Mouse (Mus musculus): ENCODE results near the gene Robo2.

The Robo2 gene

DNA sequence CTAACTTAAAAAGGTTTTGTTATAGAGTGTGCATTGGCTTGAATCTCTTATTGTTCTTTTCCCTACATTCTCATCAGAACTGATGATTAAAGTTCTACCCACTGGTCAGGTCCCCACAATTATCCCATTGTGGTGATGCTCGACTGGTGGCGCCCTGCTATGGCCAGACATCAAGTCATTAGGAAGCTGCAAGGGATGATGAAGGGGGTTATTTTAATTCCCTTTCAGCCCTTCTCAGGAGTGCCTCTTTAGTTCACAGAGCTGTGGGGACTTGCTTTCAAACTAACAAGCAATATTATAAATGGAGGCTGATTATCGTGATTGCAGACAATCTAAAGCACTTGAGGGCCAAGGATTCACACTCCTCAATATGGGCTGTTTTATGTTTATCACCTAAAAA, 484.1 kb downstream of the Robo2 start:
- no peak for DNase-seq

DNA sequence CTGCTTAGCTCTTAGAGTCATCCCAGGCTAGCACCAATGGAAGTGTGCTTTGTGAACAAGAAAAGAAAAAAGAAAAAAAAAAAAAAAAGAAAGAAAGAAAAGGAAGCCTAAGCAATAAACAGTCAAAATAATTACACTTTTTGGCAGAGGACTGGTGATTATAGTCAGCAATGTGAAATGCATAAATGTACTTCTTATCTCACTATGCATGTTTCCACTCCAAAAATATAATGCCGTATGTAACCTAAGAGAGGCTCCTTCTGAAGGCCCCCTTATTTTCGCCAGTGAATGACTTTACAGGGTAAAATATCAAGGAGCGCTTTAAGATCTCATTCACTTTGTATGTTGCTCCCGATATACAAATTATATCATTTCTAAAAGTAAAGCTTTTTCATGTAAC, 496.2 kb downstream of the Robo2 start:
- DNase-seq: no peak

DNA sequence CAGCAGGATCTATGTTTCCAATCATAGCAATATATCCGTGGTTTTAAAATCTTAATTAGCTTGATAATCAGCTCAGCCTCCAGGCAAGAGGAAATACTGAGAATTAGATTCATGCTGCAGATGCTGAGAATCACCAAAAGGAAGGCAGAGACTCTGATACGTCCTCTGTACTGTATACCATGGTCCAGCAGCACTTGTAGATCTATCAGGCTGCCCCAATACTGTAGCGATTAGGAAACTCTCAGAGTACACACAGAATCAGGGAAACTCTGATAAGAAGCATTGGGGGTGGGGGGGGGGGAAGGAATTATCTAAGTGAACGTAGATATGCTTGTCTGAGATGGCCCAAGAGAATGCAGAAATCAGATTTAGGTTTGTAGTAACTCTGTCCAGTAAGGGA, 496.7 kb downstream of the Robo2 start:
- DNase-seq: no peak

DNA sequence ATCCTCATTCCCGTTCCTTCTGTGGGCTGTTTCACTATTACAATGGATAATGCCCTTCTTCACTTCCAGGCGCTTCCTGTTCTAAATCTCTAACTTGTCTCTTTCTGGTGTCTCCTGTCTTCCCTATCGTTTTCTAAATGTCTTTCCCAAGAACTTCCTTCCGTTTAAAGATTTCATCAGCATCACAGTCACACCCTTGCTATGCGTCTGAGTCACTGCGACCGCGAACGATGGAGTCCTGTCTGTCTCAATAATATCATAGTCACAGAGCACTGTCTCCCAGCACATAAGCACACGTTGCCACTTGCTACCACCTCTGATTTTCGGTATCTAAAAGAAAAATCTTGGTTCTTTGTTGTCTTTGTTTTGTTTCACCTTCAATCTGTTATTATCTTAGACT, 503.1 kb downstream of the Robo2 start:
- DNase-seq: no peak

DNA sequence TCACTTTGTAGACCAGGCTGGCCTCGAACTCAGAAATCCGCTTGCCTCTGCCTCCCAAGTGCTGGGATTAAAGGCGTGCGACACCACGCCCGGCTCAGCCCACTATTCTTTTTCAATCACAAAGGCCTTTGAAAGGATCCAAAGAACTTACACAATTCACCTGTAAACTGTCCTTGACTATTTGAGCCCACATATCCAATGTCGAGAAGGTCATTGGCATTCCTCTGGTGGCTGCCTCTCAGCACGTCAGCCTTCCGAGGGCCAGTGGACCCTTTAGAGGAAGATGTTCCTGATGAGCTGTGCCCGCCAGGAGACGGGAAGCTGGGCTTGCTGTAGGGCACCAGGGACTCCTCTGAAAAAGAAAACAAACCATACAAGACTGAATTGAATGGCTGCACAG, 514.8 kb downstream of the Robo2 start:
- no peak for DNase-seq

DNA sequence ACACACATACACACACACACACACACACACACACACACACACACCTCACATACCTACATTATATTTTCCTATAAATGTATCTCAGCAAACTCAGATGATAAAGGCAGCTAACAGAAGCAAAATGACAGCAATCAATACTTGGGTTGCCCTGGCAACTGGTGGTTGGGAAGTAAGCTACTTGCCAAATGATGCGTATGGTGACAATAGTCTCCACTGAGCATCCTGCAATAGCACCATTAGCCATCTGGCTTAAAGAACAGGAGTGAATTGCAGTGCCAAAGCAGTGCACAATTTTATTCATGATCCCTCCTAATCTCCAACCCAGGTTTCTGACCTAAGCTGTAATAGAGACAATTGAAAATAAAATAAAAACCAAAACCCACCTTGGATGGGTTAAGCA, 529.7 kb downstream of the Robo2 start:
- DNase-seq: no peak

DNA sequence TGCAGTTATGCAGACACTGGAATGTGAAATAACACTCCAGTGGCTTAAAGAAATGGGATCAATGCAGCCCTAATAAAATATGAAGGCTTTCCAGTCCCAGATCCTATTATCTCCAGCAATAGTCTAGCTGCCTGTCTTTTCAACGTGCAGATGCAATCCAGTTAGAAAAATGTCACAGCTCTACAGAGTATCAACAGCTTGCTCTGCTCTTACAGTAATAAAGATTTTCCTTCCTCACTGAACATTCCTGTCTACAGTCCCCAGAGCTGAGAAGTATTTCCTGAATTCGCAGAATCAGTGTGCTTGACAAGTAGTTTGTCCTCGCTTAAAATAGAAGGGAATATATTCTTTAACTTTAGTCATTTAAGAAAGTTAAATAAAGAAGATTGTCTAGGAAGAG, 533.7 kb downstream of the Robo2 start:
- DNase-seq: no peak

DNA sequence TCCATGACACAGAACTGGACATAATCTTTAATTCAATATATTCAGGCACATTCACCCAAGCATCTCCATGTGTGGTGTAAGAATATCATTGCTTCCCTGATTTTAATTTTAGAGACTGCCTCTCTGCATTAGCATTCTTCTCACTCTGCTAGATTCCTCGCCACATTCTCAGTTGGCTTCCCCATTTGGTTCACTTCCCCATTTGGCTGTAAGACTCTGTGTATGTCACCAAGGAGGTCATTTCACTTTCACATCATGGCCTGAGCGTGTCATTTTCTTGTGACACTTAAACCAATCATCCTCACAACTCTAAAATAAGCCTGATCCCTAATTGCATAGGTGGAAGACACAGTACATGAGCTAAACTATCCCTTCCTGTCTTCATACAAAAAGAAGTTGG, 536.6 kb downstream of the Robo2 start:
- DNase-seq: no peak

DNA sequence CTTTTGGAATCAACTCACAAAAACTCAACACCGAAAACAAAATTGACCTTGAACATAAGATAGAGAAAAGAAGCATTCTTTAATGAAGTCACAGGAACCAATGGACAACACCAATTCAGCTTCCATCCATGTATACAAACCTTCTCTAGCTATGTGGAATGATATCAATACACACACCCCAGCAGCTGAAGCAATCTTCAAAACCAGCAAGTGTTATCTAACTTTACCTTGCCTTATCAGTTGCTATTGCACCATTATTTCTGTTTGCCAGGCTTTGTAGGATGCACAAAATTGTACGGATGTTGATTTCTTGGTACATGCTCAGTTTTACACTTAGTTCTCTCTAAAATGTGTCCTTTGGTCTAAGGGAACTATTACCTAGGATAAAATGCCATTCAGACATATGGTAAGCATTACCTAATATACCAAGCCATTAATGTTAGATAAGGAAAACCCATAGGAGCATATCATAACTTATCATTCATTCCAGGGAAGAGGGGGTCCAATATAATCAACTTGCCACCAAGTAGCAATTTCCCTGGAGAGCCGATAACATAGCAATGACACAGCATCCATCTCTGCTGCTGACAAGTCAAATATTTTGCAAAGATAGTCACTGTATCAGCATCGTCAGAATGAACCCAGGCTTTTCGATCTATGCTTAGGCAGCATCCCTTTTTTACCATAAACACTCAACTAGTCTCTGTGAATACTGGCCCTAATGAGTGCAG, 537.6 kb downstream of the Robo2 start:
- DNase-seq: no peak

DNA sequence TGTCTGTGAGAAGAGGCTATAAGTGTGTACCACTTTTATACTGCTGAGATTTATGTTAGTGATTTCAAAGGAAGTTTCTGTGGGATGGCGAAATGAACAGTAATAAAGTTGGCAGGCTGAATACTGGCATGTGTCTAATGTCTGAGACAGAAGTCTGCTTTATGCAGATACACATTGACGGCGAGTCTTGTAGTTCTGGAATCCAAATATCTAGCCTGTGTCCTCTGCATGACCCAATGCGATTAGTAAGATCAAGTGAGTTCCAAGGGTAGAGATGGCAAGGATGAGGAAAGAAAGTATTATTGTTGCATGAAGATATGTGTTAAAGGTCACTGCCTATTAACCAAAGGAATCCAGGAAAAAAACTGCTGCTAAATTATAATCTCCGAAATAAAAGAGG, 541.3 kb downstream of the Robo2 start:
- DNase-seq: no peak

DNA sequence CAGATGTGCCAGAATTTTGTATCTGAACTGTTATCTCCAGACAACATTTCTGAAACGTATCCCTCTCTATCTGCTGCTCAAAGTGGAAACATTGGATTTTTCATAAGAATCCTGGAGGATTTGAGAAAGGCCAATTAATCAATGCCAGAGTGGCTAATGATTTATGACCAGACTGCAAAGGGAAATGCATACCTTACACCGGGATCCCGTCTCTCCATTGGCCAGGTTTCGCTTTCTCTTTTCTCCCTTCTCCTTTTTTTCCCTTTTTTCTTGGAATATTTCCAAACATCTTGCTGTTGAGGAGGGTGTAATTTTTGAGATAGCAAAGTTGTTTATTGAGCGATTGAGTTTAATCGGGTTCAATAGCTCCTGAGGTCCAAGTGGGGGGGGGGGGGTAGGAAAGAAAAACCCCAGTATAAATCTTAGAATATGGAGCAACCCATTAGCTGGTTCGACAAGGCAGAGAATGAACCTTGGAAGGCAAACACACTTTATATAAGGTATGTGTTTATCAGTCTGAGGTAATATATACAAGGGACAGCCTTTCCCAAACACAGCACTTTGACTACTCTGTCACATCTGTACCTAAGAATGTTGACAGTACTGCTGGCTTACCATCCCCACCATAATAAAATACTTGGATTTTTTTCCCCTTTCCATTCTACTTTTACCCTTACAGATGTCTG, 542.0 kb downstream of the Robo2 start:
- DNase-seq: no peak

DNA sequence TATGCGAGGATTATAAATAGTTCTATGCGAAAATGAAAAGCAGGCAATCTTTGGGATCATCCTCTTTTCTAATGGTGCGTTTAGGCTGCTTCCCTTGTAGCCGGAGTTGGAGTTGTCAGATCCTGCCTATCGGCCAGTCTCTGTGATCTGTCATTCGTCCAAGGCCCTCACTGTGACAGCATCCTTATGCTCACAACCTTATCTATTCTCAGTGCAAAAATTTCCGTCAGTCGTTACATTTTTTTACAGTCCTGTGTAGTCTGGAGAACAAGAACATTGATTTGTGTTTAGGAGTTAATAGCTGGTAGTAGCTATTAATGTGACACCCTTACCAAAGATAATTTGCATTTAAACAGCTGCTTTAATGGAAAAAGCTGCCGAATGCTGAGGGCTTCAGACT, 547.0 kb downstream of the Robo2 start:
- peak in 1 of 2 experiments; percentile 13 for DNase-seq

DNA sequence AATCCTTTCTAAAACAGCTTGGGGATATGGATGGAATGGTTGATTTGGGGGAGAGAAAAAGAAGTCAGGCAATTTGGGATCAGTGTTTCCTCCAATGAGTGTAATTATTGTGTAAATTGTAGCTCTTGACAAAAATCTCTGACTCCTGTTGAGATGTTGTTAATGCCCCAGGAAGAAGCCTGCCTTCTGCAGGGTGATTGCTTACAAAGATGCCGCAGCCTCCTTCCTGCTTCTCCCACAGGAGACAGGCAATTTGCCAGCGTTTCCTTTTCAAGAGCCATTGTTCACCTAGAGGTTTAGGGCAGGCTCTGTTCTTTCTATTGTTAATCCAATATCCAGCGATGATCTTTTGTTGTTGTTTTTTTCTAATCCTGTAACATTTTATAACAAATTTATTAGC, 547.9 kb downstream of the Robo2 start:
- peak; percentile 30 to 43 for DNase-seq

DNA sequence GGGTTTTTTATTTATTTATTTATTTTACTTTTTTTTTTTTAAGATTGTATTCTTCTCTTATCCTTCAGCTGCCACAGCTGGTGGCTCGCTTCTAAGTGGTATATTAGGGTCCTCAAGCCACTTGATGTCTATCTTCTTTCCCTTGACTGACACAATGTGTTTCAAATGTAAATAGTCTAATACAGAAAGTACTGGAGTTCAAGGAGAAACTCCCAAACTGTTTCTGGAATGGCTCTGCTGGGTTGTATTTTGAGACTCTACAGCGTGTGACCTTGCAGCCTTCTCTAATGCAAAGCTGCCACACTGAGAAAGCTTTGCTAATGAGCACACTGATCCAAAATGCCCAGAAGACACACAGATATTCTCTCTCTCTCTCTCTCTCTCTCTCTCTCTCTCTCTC, 552.9 kb downstream of the Robo2 start:
- DNase-seq: no peak

DNA sequence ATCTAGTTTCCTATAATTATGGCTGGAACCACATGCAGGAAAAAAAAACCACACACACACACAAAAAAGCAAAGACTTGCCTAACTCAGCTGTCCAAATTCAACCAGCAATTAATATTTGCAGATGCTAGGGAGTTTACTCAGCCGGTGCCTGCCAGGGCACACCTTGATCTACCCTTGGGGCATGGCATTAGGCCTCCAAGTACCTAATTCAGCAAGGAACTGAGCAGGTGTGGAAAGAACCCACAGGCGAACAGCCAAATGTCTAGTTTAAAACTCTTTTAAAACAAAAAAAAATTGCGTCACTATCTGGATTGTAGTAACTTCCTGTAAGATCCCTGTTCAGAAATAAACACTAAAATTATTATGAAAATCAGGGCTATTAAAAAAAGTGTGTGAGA, 555.8 kb downstream of the Robo2 start:
- DNase-seq: no peak
